ENCODE assay signal across 26 mouse cellular contexts in genomic region chr14:12289747-12290146, GRCm38 (mm10). TPM values are rescaled to one million over a fixed set of nuclear protein-coding genes. Genes with fewer than 3 reads are reported as not detected.
"Had no signal": no experiment of that assay in that cellular context is flagged by ENCODE, and none has a peak within 500 bp of the region (broad histone marks: within the 10 kb centered on the region; RNA-seq: fewer than 3 reads in every experiment).

No protein-coding gene starts in this region.

RNA-seq across cellular contexts. Expression of gene Gm49355, which starts 6.0 kb away (rescaled TPM):
- total RNA-seq: left cerebral cortex, postnatal 10 days; left cerebral cortex, postnatal 4 days had no signal
- polyA plus RNA-seq: liver, adult 2 months had no signal

RNA-seq across cellular contexts. Expression of gene Fezf2, which starts 58.2 kb away (rescaled TPM):
- total RNA-seq: gastrocnemius, adult 18-20 months; gastrocnemius, adult 8-10 months; gastrocnemius, postnatal 14 days; gastrocnemius, postnatal 36 days; heart, adult 18-20 months; heart, adult 8-10 months; heart, postnatal 10 days; heart, postnatal 25 days; heart, postnatal 4 days; liver, adult 2 months had no signal
- polyA plus RNA-seq: gonadal fat pad, adult 2 months; heart, embryonic 10.5 days; heart, embryonic 14.5 days; hindbrain, embryonic 14.5 days; intestine, embryonic 15.5 days; kidney, adult 2 months; kidney, embryonic 15.5 days; kidney, postnatal 0 days; large intestine, adult 2 months; limb, embryonic 11.5 days; limb, embryonic 15.5 days; liver, adult 2 months; liver, embryonic 12.5 days; liver, embryonic 14.5 days; liver, embryonic 16.5 days had no signal
